In the genomic region with DNA sequence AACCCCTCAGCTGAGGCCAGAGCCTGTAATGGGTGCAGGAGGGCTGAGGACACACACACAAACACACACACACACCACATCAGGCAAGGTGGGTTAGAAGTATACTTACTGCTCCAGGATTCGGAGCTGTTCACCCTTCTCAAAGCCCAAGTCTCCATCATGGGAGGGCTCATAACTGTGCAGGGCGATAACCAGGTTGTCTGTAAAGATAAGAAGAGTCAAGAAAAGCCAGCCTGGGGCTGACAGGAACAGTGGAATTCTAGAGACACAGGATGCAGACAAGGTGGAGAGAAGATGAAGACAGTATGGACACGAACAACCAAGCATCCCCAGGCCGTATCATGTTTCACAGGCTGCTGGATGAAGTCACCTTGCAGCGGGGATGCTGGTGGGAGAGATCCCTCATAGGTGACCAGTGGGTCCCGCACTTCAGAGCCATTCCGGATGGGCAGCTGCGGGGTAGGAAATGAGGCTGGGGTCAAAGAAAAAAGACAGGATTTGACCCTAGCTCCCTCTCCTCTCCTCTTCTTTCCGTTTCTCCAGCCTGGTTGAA, we compare ENCODE assay signal across 9 mouse cellular contexts. TPM values are rescaled to one million over a fixed set of nuclear protein-coding genes. Genes with fewer than 3 reads are reported as not detected.
DNase-seq lines count a peak whose midpoint lies in the region; ATAC-seq and TF ChIP-seq lines count a peak whose summit lies in the region.
"Had no signal": no experiment of that assay in that cellular context is flagged by ENCODE, and none has a peak within 500 bp of the region (broad histone marks: within the 10 kb centered on the region; RNA-seq: fewer than 3 reads in every experiment).

No protein-coding gene starts in this region.

- TF ChIP-seq CTCF in intestine, postnatal 0 days (IDR thresholded peaks at IDR 0.05; ENCODE audit: low read depth), result no peak

- peak overlapping the region; percentile 60 for H3K4me3 ChIP-seq in heart, embryonic 16.5 days (ENCODE audit: low read length)
- 0 out of 2 replicates have a peak overlapping the region, but pooled peaks have one; percentile 47 for H3K4me3 ChIP-seq in embryonic facial prominence, embryonic 12.5 days
- no peak overlapping the region for H3K4me3 ChIP-seq in intestine, postnatal 0 days (ENCODE audit: low read depth, low read length)
- peak overlapping the region; percentile 45 for H3K4me3 ChIP-seq in neural tube, embryonic 13.5 days

- peak overlapping the region; percentile 50 for H3K27ac ChIP-seq in heart, embryonic 16.5 days (ENCODE audit: low read length)
- H3K27ac ChIP-seq in embryonic facial prominence, embryonic 12.5 days, result no peak overlapping the region
- no peak overlapping the region for H3K27ac ChIP-seq in intestine, postnatal 0 days (ENCODE audit: low read depth, low read length)
- peak overlapping the region; percentile 59 for H3K27ac ChIP-seq in neural tube, embryonic 13.5 days (replicated peaks)

- no peaks in the 10 kb centered on the region for H3K9me3 ChIP-seq in heart, embryonic 16.5 days (replicated peaks; ENCODE audit: control insufficient read depth, low read length)
- no peaks in the 10 kb centered on the region for H3K9me3 ChIP-seq in embryonic facial prominence, embryonic 12.5 days
- H3K9me3 ChIP-seq in intestine, postnatal 0 days (ENCODE audit: control insufficient read depth), result no peaks in the 10 kb centered on the region
- no peaks in the 10 kb centered on the region for H3K9me3 ChIP-seq in neural tube, embryonic 13.5 days

- no peak for DNase-seq in heart, postnatal 14 days
- no peak for DNase-seq in ovary, adult 18-20 months (ENCODE audit: low spot score)
- DNase-seq in gastrocnemius, postnatal 14 days, result no peak
- DNase-seq in frontal cortex, adult 2 months (ENCODE audit: extremely low spot score in 1 of 2, low spot score in 1 of 2), result no peak

- H3K4me1 ChIP-seq in heart, embryonic 16.5 days (ENCODE audit: control insufficient read depth, insufficient read depth, low read length), result peaks cover 11% of the 10 kb centered on the region
- H3K4me1 ChIP-seq in embryonic facial prominence, embryonic 12.5 days, result no peaks in the 10 kb centered on the region
- H3K4me1 ChIP-seq in intestine, postnatal 0 days (replicated peaks; ENCODE audit: control insufficient read depth, insufficient read depth, low read length), result no peaks in the 10 kb centered on the region
- H3K4me1 ChIP-seq in neural tube, embryonic 13.5 days (replicated peaks), result peaks cover 21% of the 10 kb centered on the region

- no peaks in the 10 kb centered on the region for H3K36me3 ChIP-seq in heart, embryonic 16.5 days (ENCODE audit: control insufficient read depth, insufficient read depth)
- no peaks in the 10 kb centered on the region for H3K36me3 ChIP-seq in embryonic facial prominence, embryonic 12.5 days
- no peaks in the 10 kb centered on the region for H3K36me3 ChIP-seq in intestine, postnatal 0 days (ENCODE audit: control insufficient read depth, insufficient read depth)
- no peaks in the 10 kb centered on the region for H3K36me3 ChIP-seq in neural tube, embryonic 13.5 days

- H3K4me2 ChIP-seq in heart, embryonic 16.5 days (ENCODE audit: low read depth, low read length), result peak overlapping the region; percentile 94
- H3K4me2 ChIP-seq in embryonic facial prominence, embryonic 12.5 days (replicated peaks), result peak overlapping the region; percentile 83
- peak overlapping the region; percentile 79; the same call in 1 of the 2 replicates for H3K4me2 ChIP-seq in intestine, postnatal 0 days (replicated peaks; ENCODE audit: low read depth)
- H3K4me2 ChIP-seq in neural tube, embryonic 13.5 days, result peak overlapping the region; percentile 87

- H3K27me3 ChIP-seq in heart, embryonic 16.5 days (ENCODE audit: control insufficient read depth, insufficient read depth, low read length), result no peaks in the 10 kb centered on the region
- H3K27me3 ChIP-seq in embryonic facial prominence, embryonic 12.5 days, result no peaks in the 10 kb centered on the region
- H3K27me3 ChIP-seq in intestine, postnatal 0 days (replicated peaks; ENCODE audit: control insufficient read depth, insufficient read depth, low read length), result no peaks in the 10 kb centered on the region
- H3K27me3 ChIP-seq in neural tube, embryonic 13.5 days, result no peaks in the 10 kb centered on the region

- intact Hi-C loops in heart, postnatal 14 days (cut with DNase I), result loop anchor here (2.0 kb wide), 1 partner anchor 51 kb away; no protein-coding TSS in a partner anchor
- intact Hi-C loops in gastrocnemius, postnatal 14 days (cut with DNase I; ENCODE audit: low total_unique reads), result no loop called here

- peak overlapping the region; percentile 72 for H3K9ac ChIP-seq in heart, embryonic 16.5 days (ENCODE audit: low read length)
- 0 out of 2 replicates have a peak overlapping the region, but pooled peaks have one; percentile 52 for H3K9ac ChIP-seq in embryonic facial prominence, embryonic 12.5 days
- no peak overlapping the region for H3K9ac ChIP-seq in intestine, postnatal 0 days (ENCODE audit: low read depth, low read length)
- 0 out of 2 replicates have a peak overlapping the region, but pooled peaks have one; percentile 74 for H3K9ac ChIP-seq in neural tube, embryonic 13.5 days

- ATAC-seq in heart, embryonic 16.5 days (replicated peaks; ENCODE audit: extremely low read depth, insufficient read depth, low FRiP score), result no peak
- ATAC-seq in embryonic facial prominence, embryonic 12.5 days (ENCODE audit: insufficient number of reproducible peaks, insufficient read depth, low FRiP score, low TSS enrichment), result no peak
- no peak for ATAC-seq in intestine, postnatal 0 days
- no peak for ATAC-seq in neural tube, embryonic 13.5 days (ENCODE audit: low read depth)

- 65% methylated on average over 9 of the region's 9 CpGs for WGBS in heart, embryonic 16.5 days
- WGBS in embryonic facial prominence, embryonic 12.5 days, result 67% methylated on average over 9 of the region's 9 CpGs
- 75% methylated on average over 9 of the region's 9 CpGs for WGBS in intestine, postnatal 0 days
- 79% methylated on average over 9 of the region's 9 CpGs for WGBS in neural tube, embryonic 13.5 days

RNA-seq across cellular contexts. Expression of gene Hdac1, which starts 14.8 kb away (rescaled TPM):
- polyA plus RNA-seq in heart, embryonic 16.5 days (2015; fragmentation: Nextera tagmentation; extraction: Ambion mirVana), result 123 and 139 TPM in 2 replicates
- 10 to 100 TPM; 23.9 to 24.2 TPM for total RNA-seq in heart, postnatal 14 days (2021)
- polyA plus RNA-seq in embryonic facial prominence, embryonic 12.5 days (2016; fragmentation: Nextera tagmentation; extraction: Ambion mirVana), result 246 and 251 TPM in 2 replicates
- 89.9 and 91.7 TPM in 2 replicates for polyA plus RNA-seq in intestine, postnatal 0 days (2015; fragmentation: Nextera tagmentation; extraction: Ambion mirVana)
- polyA plus RNA-seq in neural tube, embryonic 13.5 days (2015; fragmentation: Nextera tagmentation; extraction: Ambion mirVana), result 116 and 120 TPM in 2 replicates
- 10 to 100 TPM; 14.9 to 16.9 TPM for total RNA-seq in gastrocnemius, postnatal 14 days (2021)
- 61.8 and 70.6 TPM in 2 replicates for polyA plus RNA-seq in frontal cortex, adult 2 months (2012; rRNA removed)

RNA-seq across cellular contexts. Expression of gene Lck, which starts 16.1 kb away (rescaled TPM):
- 45.9 and 121 TPM in 2 replicates for polyA plus RNA-seq in heart, embryonic 16.5 days (2015; fragmentation: Nextera tagmentation; extraction: Ambion mirVana)
- 10 to 100 TPM in 1 of 2 experiments, 1 to 10 TPM in 1; 1.4 to 20.4 TPM for total RNA-seq in heart, postnatal 14 days (2021)
- 10.8 and 12.6 TPM in 2 replicates for polyA plus RNA-seq in embryonic facial prominence, embryonic 12.5 days (2016; fragmentation: Nextera tagmentation; extraction: Ambion mirVana)
- polyA plus RNA-seq in intestine, postnatal 0 days (2015; fragmentation: Nextera tagmentation; extraction: Ambion mirVana), result 3.0 and 3.1 TPM in 2 replicates
- polyA plus RNA-seq in neural tube, embryonic 13.5 days (2015; fragmentation: Nextera tagmentation; extraction: Ambion mirVana), result 8.7 and 11.6 TPM in 2 replicates
- under 1 TPM; 0.37 to 0.44 TPM for total RNA-seq in gastrocnemius, postnatal 14 days (2021)
- polyA plus RNA-seq in frontal cortex, adult 2 months (2012; rRNA removed), result 3.4 and 3.9 TPM in 2 replicates

RNA-seq across cellular contexts. Expression of gene Fam167b, which starts 21.0 kb away (rescaled TPM):
- 5.1 and 5.7 TPM in 2 replicates for polyA plus RNA-seq in heart, embryonic 16.5 days (2015; fragmentation: Nextera tagmentation; extraction: Ambion mirVana)
- total RNA-seq in heart, postnatal 14 days (2021), result under 1 TPM; 0.53 to 0.83 TPM
- 3.6 and 5.1 TPM in 2 replicates for polyA plus RNA-seq in embryonic facial prominence, embryonic 12.5 days (2016; fragmentation: Nextera tagmentation; extraction: Ambion mirVana)
- 1.4 and 1.7 TPM in 2 replicates for polyA plus RNA-seq in intestine, postnatal 0 days (2015; fragmentation: Nextera tagmentation; extraction: Ambion mirVana)
- polyA plus RNA-seq in neural tube, embryonic 13.5 days (2015; fragmentation: Nextera tagmentation; extraction: Ambion mirVana), result 0.73 and 1.5 TPM in 2 replicates
- total RNA-seq in gastrocnemius, postnatal 14 days (2021), result under 1 TPM; 0.62 to 0.66 TPM
- 0.84 and 1.4 TPM in 2 replicates for polyA plus RNA-seq in frontal cortex, adult 2 months (2012; rRNA removed)
- polyA plus RNA-seq: testis, adult 2 months had no signal

RNA-seq across cellular contexts. Expression of gene Eif3i, which starts 43.1 kb away (rescaled TPM):
- 178 and 180 TPM in 2 replicates for polyA plus RNA-seq in heart, embryonic 16.5 days (2015; fragmentation: Nextera tagmentation; extraction: Ambion mirVana)
- total RNA-seq in heart, postnatal 14 days (2021), result 100 to 1,000 TPM; 114 to 128 TPM
- polyA plus RNA-seq in embryonic facial prominence, embryonic 12.5 days (2016; fragmentation: Nextera tagmentation; extraction: Ambion mirVana), result 257 and 260 TPM in 2 replicates
- polyA plus RNA-seq in intestine, postnatal 0 days (2015; fragmentation: Nextera tagmentation; extraction: Ambion mirVana), result 139 and 144 TPM in 2 replicates
- 209 and 223 TPM in 2 replicates for polyA plus RNA-seq in neural tube, embryonic 13.5 days (2015; fragmentation: Nextera tagmentation; extraction: Ambion mirVana)
- total RNA-seq in gastrocnemius, postnatal 14 days (2021), result 100 to 1,000 TPM; 135 to 141 TPM
- polyA plus RNA-seq in frontal cortex, adult 2 months (2012; rRNA removed), result 215 and 219 TPM in 2 replicates

RNA-seq across cellular contexts. Expression of gene Tmem234, which starts 43.1 kb away (rescaled TPM):
- 148 and 152 TPM in 2 replicates for polyA plus RNA-seq in heart, embryonic 16.5 days (2015; fragmentation: Nextera tagmentation; extraction: Ambion mirVana)
- 10 to 100 TPM; 46.8 to 51.3 TPM for total RNA-seq in heart, postnatal 14 days (2021)
- polyA plus RNA-seq in embryonic facial prominence, embryonic 12.5 days (2016; fragmentation: Nextera tagmentation; extraction: Ambion mirVana), result 180 TPM in 2 replicates
- polyA plus RNA-seq in intestine, postnatal 0 days (2015; fragmentation: Nextera tagmentation; extraction: Ambion mirVana), result 135 and 146 TPM in 2 replicates
- 176 and 193 TPM in 2 replicates for polyA plus RNA-seq in neural tube, embryonic 13.5 days (2015; fragmentation: Nextera tagmentation; extraction: Ambion mirVana)
- 10 to 100 TPM; 33.6 to 35.8 TPM for total RNA-seq in gastrocnemius, postnatal 14 days (2021)
- polyA plus RNA-seq in frontal cortex, adult 2 months (2012; rRNA removed), result 139 and 143 TPM in 2 replicates

Comparison
In these comparisons a context has a peak if more than half of its experiments do, and no peak if none do; other contexts are left out.
1. H3K27ac ChIP-seq: peak in heart, embryonic 16.5 days (single experiment) and neural tube, embryonic 13.5 days (single experiment); none in embryonic facial prominence, embryonic 12.5 days (single experiment) and intestine, postnatal 0 days (single experiment).
2. Peak in every context shown above with its lines, with median percentiles within 50 percentile points of each other: H3K4me2 ChIP-seq.